Mouse (Mus musculus) heart, adult 2 months (tissue): ENCODE measurements around the gene E130208F15Rik.

ENCODE experiments used
- CTCF ChIP-seq: fragments of 200-600 bp; IDR thresholded peaks from 2 replicates; pipeline ENCODE4 v1.8.1; 2022; ENCODE audit warnings: antibody characterized with exemption, mild to moderate bottlenecking, moderate library complexity
- EP300 ChIP-seq: fragments of 200-500 bp; IDR thresholded peaks from 2 replicates; pipeline ENCODE4 v1.6.1; 2011; ENCODE audit warnings: low read depth, low read length, control low read depth; ENCODE audit not compliant: insufficient read depth
- POLR2A ChIP-seq: fragments of 200-500 bp; IDR thresholded peaks from 2 replicates; pipeline ENCODE4 v1.6.1; 2011; ENCODE audit warnings: mild to moderate bottlenecking, low read depth, low read length, control low read depth; ENCODE audit not compliant: insufficient read depth

GRCm38 (mm10) chr7:30333436-30333835 lies 11.9 kb downstream of the E130208F15Rik start:
- TF ChIP-seq CTCF: no peak
- no peak for TF ChIP-seq POLR2A
- no peak for TF ChIP-seq EP300
